Mouse (Mus musculus): ENCODE measurements around the gene Fanca. TPM values are rescaled to one million over a fixed set of nuclear protein-coding genes. Genes with fewer than 3 reads are reported as not detected.

Gene Fanca
- polyA plus RNA-seq, 1 experiment from 2014 or later, result 20.9 TPM

DNA sequence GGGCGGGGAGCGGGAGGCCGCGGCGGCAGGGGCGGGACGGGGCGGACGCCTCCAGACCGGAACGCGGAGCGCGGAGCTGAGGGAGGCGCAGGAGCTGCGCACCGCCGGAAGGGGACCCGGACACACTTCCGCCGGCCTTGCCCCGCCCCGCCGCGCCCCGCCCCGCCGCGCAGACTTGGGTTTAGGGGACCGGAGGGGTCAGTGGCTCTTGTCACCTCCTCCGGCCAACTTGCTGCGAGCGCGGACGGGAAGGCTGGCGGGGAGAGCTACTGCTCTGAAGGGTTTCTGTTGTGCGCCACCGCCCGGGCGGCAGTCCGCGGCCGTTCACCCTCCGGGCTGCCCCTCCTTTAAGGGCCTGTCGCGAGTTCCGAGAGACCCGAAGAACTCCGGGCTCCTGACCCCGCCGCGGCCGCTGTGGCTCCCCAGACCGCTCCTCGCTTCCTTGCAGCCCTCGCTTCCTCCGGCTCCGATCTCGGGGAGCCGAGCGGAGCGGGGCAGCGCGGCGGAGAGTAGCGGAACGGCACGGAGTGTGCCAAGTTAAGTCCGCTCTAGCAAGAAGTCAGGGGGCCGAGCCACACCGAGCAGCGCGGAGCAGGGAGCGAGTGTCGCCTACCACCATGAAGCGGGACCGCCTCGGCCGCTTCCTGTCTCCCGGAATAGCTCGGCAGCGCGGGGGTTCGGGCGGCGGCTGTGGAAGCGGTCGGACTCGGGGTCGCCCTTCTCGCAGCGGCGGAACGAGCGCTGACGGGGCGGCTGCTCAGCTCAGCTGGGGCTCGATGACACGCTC, 64.1 kb downstream of the Fanca start, which contains the start of the genes Zfp276 and Vps9d1:
Gene Zfp276 (plus strand): TSS at position 97 of the 787 bp plus-strand sequence.
Gene Vps9d1 (minus strand): TSS at position 250 of the 787 bp plus-strand sequence.
- H3K4me3 ChIP-seq (ENCODE audit: low read depth, low read length), result peak within 1 kb of the TSS; percentile 94
- DNase-seq (ENCODE audit: low spot score), result peak; percentile 90
- no peaks in the 10 kb centered on the region for H3K27me3 ChIP-seq (replicated peaks; ENCODE audit: control insufficient read depth, insufficient read depth, low read length)
- peak within 1 kb of the TSS; percentile 88 for H3K9ac ChIP-seq (ENCODE audit: low read depth, low read length)
- ATAC-seq (ENCODE audit: low read depth), result peak; percentile 97
- H3K36me3 ChIP-seq (ENCODE audit: control insufficient read depth, insufficient read depth, low read length), result peaks cover 63% of the 10 kb centered on the region
- 0% methylated on average over 17 of the region's 99 CpGs for WGBS
- peaks cover 17% of the 10 kb centered on the region for H3K4me1 ChIP-seq (ENCODE audit: control insufficient read depth, insufficient read depth, low read length)
- H3K27ac ChIP-seq (replicated peaks; ENCODE audit: low read depth, low read length), result peak within 1 kb of the TSS; percentile 72
- H3K4me2 ChIP-seq (ENCODE audit: low read depth, low read length), result peak within 1 kb of the TSS; percentile 87
- H3K9me3 ChIP-seq (ENCODE audit: control insufficient read depth, low read length), result no peaks in the 10 kb centered on the region

DNA sequence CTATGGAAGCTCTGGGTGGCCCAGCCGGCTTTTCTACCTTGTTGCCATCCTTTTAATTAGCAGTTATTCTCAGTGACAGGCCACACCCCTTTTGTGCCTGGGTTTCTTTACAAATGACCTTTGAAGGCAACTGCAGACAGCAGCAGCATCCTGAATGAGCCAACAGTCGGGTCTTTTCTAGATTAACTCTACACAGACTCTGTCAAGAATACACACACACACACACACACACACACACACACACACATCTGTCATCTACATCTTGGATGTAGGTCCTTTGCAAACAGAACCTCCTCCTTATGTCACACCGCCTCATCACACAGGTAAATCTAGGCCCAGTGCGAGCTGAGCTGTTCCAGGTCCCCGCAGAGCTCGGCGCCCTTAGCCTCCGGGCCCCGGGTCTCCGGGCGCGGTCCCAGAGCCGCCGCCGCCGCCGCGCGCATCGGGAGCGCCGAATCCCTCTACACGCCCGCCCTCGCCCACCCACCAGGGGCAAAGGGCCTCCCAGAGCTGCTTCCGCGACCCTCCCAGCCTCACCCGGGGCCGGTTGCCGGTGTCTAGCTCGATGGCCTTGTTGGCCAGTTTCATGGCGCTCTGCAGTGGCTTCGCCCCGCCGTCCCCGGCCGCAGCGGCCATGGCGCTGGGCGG, 64.8 kb downstream of the Fanca start:
- Histone ChIP-seq H3K9ac (ENCODE audit: low read depth, low read length) (peak overlapping the region; percentile 88), H3K36me3 (ENCODE audit: control insufficient read depth, insufficient read depth, low read length) (peaks cover 63% of the 10 kb centered on the region), H3K4me3 (ENCODE audit: low read depth, low read length) (peak overlapping the region; percentile 94), H3K9me3 (ENCODE audit: control insufficient read depth, low read length) (no peaks in the 10 kb centered on the region), H3K27ac (replicated peaks; ENCODE audit: low read depth, low read length) (peak overlapping the region; percentile 72), H3K27me3 (replicated peaks; ENCODE audit: control insufficient read depth, insufficient read depth, low read length) (no peaks in the 10 kb centered on the region), H3K4me2 (ENCODE audit: low read depth, low read length) (peak overlapping the region; percentile 87), H3K4me1 (ENCODE audit: control insufficient read depth, insufficient read depth, low read length) (peaks cover 17% of the 10 kb centered on the region)
- WGBS, result under 1% methylated on average over 36 of the region's 40 CpGs
- DNase-seq (ENCODE audit: low spot score) (no peak), ATAC-seq (ENCODE audit: low read depth) (peak; percentile 50)

DNA sequence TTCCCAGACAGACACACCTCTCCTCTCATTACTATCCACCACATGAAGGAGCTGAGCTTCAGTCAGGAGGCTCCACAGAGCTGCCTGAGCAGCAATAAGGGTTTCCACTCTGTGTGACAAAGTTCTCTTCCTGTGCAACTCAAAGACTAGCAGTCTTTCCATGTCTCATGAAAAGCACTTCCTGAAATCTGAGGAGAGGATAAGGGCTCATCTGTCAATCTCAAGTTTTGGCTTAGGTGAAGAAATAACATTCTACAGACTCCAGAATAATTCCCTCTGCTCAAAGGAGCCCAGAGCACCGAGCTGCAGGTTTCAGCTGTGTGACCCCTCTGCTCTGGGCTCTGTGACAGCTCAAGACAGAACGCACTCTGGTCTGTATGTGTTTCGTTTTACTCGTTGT, 65.5 kb downstream of the Fanca start:
- Histone ChIP-seq H3K27ac (replicated peaks; ENCODE audit: low read depth, low read length) (no peak overlapping the region), H3K27me3 (replicated peaks; ENCODE audit: control insufficient read depth, insufficient read depth, low read length) (no peaks in the 10 kb centered on the region), H3K9ac (ENCODE audit: low read depth, low read length) (peak overlapping the region; percentile 88), H3K36me3 (ENCODE audit: control insufficient read depth, insufficient read depth, low read length) (peaks cover 63% of the 10 kb centered on the region), H3K4me3 (ENCODE audit: low read depth, low read length) (peak overlapping the region; percentile 94), H3K4me1 (ENCODE audit: control insufficient read depth, insufficient read depth, low read length) (peaks cover 17% of the 10 kb centered on the region), H3K4me2 (ENCODE audit: low read depth, low read length) (peak overlapping the region; percentile 87), H3K9me3 (ENCODE audit: control insufficient read depth, low read length) (no peaks in the 10 kb centered on the region)
- DNase-seq (ENCODE audit: low spot score) (no peak), ATAC-seq (ENCODE audit: low read depth) (no peak)
- WGBS, result 38% methylated on average over 4 of the region's 4 CpGs

DNA sequence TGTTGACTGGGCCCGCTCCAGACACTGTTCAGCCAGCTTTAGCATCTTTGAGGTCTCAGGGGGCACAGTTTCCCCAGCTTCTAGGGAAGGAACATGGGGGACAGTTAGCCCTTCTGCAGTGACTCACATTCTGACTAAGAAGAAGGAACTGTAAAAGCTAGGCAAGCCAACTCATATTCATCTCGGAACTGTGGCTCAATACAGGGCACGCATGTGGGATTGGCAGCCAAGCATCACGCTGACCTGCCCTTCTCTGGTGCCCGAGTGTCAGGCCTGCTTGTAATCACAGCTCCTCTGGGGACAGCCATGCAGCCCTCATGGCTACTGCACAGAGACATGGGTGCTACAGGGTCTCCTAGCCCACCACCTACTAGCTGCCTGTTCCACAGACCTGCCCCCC, 67.4 kb downstream of the Fanca start:
- no peak for DNase-seq (ENCODE audit: low spot score)
- 93% methylated on average over 5 of the region's 5 CpGs for WGBS
- no peak for ATAC-seq (ENCODE audit: low read depth)
- Histone ChIP-seq H3K27ac (replicated peaks; ENCODE audit: low read depth, low read length) (no peak overlapping the region), H3K4me3 (ENCODE audit: low read depth, low read length) (no peak overlapping the region), H3K9me3 (ENCODE audit: control insufficient read depth, low read length) (no peaks in the 10 kb centered on the region), H3K4me1 (ENCODE audit: control insufficient read depth, insufficient read depth, low read length) (peaks cover 17% of the 10 kb centered on the region), H3K4me2 (ENCODE audit: low read depth, low read length) (no peak overlapping the region), H3K27me3 (replicated peaks; ENCODE audit: control insufficient read depth, insufficient read depth, low read length) (no peaks in the 10 kb centered on the region), H3K36me3 (ENCODE audit: control insufficient read depth, insufficient read depth, low read length) (peaks cover 64% of the 10 kb centered on the region), H3K9ac (ENCODE audit: low read depth, low read length) (no peak overlapping the region)

DNA sequence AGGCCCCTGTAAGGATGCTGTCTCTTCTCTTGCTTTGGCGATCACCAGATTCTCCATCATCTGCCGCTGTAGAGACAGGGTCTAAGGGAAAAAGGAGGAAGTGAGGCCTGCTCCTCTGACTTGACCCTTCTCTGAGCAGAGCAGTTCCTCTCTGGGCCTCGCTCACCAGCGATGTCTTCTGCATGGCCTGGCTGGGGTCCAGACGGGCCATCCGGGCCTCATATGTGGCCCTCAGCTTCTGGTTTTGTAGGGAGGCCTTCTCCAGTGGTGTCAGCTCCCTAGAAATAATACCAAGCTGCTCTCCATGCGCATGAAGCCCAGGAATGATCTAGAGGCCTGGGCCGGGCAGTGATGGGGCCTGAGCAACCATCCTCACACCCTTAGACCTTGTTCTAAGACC, 69.8 kb downstream of the Fanca start:
- Histone ChIP-seq H3K4me2 (ENCODE audit: low read depth, low read length) (no peak overlapping the region), H3K4me3 (ENCODE audit: low read depth, low read length) (no peak overlapping the region), H3K27me3 (replicated peaks; ENCODE audit: control insufficient read depth, insufficient read depth, low read length) (no peaks in the 10 kb centered on the region), H3K9ac (ENCODE audit: low read depth, low read length) (no peak overlapping the region), H3K36me3 (ENCODE audit: control insufficient read depth, insufficient read depth, low read length) (peaks cover 85% of the 10 kb centered on the region), H3K9me3 (ENCODE audit: control insufficient read depth, low read length) (no peaks in the 10 kb centered on the region), H3K4me1 (ENCODE audit: control insufficient read depth, insufficient read depth, low read length) (peaks cover 9% of the 10 kb centered on the region; the same call in 1 of the 2 replicates), H3K27ac (replicated peaks; ENCODE audit: low read depth, low read length) (no peak overlapping the region)
- ATAC-seq (ENCODE audit: low read depth) (no peak), DNase-seq (ENCODE audit: low spot score) (no peak)
- WGBS, result 92% methylated on average over 8 of the region's 8 CpGs

DNA sequence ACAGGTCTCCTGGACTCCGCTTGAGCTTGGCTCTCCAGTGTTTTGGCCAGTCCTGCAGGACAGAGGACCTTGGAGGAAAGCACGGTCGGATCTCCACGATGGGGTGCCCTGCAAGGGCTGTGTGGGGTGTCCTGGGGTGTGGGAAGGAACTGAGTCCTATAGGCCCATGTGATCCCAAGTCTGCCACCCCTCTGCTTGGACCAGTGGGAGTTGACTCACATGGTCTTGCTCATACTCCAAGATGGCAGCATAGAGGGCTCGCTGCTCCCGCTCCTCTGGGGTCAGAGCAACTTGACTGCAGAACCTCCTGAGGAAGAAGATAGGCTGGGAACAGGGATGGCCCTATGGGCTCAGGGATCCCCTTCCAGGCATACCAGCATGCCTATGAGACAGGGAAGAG, 70.6 kb downstream of the Fanca start:
- no peak overlapping the region for H3K27ac ChIP-seq (replicated peaks; ENCODE audit: low read depth, low read length)
- H3K4me2 ChIP-seq (ENCODE audit: low read depth, low read length), result no peak overlapping the region
- H3K4me3 ChIP-seq (ENCODE audit: low read depth, low read length), result no peak overlapping the region
- ATAC-seq (ENCODE audit: low read depth), result no peak
- DNase-seq (ENCODE audit: low spot score), result no peak
- peaks cover 2% of the 10 kb centered on the region; the same call in 1 of the 2 replicates for H3K4me1 ChIP-seq (ENCODE audit: control insufficient read depth, insufficient read depth, low read length)
- peaks cover 92% of the 10 kb centered on the region for H3K36me3 ChIP-seq (ENCODE audit: control insufficient read depth, insufficient read depth, low read length)
- H3K9ac ChIP-seq (ENCODE audit: low read depth, low read length), result no peak overlapping the region
- H3K9me3 ChIP-seq (ENCODE audit: control insufficient read depth, low read length), result no peaks in the 10 kb centered on the region
- 93% methylated on average over 6 of the region's 6 CpGs for WGBS
- H3K27me3 ChIP-seq (replicated peaks; ENCODE audit: control insufficient read depth, insufficient read depth, low read length), result no peaks in the 10 kb centered on the region

DNA sequence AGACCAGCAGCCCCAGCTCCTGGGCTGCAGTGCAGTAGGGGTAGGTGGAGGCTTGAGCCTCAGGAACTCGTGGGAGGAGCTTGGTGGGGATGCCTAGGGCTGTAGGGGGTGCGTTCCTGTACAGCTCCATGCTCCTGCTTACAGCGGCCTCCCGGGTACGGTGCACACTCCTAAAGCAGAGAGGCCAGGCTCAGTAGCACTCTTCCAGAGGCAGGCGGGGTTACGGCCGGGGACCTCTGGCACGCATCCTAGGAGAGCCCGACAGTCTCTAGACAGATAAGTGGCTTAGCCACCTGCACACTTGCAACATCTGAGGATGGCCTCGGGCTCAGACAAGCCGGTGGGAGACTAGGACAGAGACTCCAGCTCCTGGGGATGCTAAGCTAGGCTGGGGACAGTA, 72.8 kb downstream of the Fanca start:
- Histone ChIP-seq H3K9ac (ENCODE audit: low read depth, low read length) (no peak overlapping the region), H3K4me2 (ENCODE audit: low read depth, low read length) (no peak overlapping the region), H3K36me3 (ENCODE audit: control insufficient read depth, insufficient read depth, low read length) (peaks cover 87% of the 10 kb centered on the region), H3K27me3 (replicated peaks; ENCODE audit: control insufficient read depth, insufficient read depth, low read length) (no peaks in the 10 kb centered on the region), H3K4me3 (ENCODE audit: low read depth, low read length) (no peak overlapping the region), H3K9me3 (ENCODE audit: control insufficient read depth, low read length) (no peaks in the 10 kb centered on the region), H3K27ac (replicated peaks; ENCODE audit: low read depth, low read length) (no peak overlapping the region), H3K4me1 (ENCODE audit: control insufficient read depth, insufficient read depth, low read length) (no peaks in the 10 kb centered on the region)
- 88% methylated on average over 5 of the region's 12 CpGs for WGBS
- no peak for DNase-seq (ENCODE audit: low spot score)
- ATAC-seq (ENCODE audit: low read depth), result no peak

DNA sequence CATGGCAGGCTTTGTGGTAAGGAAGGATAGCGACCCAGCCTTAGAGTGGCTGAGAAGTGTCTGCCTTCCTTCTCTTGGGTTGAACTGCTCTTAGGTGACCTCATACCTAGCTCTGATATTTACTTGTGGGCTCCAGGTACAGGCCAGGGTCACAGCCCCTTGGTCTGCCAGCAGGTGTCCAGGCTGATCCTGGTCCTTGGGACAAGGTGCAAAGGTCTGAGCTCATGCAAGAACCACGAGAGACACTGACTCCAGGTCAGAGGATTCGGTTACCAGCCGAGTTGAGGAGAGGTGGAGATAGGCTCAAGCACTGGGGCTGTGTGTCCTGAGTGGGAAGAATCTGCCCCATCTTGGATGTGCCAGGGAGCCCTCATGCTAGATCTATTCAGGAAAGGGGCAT, 74.0 kb downstream of the Fanca start:
- DNase-seq (ENCODE audit: low spot score) (no peak), ATAC-seq (ENCODE audit: low read depth) (no peak)
- no peak overlapping the region for H3K9ac ChIP-seq (ENCODE audit: low read depth, low read length)
- no peak overlapping the region for H3K4me3 ChIP-seq (ENCODE audit: low read depth, low read length)
- no peak overlapping the region for H3K4me2 ChIP-seq (ENCODE audit: low read depth, low read length)
- H3K27ac ChIP-seq (replicated peaks; ENCODE audit: low read depth, low read length), result no peak overlapping the region
- H3K4me1 ChIP-seq (ENCODE audit: control insufficient read depth, insufficient read depth, low read length), result no peaks in the 10 kb centered on the region
- peaks cover 75% of the 10 kb centered on the region for H3K36me3 ChIP-seq (ENCODE audit: control insufficient read depth, insufficient read depth, low read length)
- H3K27me3 ChIP-seq (replicated peaks; ENCODE audit: control insufficient read depth, insufficient read depth, low read length), result no peaks in the 10 kb centered on the region
- 85% methylated on average over 4 of the region's 4 CpGs for WGBS
- no peaks in the 10 kb centered on the region for H3K9me3 ChIP-seq (ENCODE audit: control insufficient read depth, low read length)
